Mouse (Mus musculus): ENCODE measurements around the gene Ppfia4. TPM values are rescaled to one million over a fixed set of nuclear protein-coding genes. Genes with fewer than 3 reads are reported as not detected.
"Not testable (repeated sequence)": the region's sequence is repeated elsewhere in the genome, so short reads cannot be mapped to it uniquely, and the experiment has no call there.

The Ppfia4 gene
- polyA plus RNA-seq, 1 experiment = 8.9 TPM

GRCm38 (mm10) chr1:134270026-134270425 lies 62.7 kb downstream of the Ppfia4 start:
- Histone ChIP-seq H3K4me1 (ENCODE audit: control insufficient read depth, insufficient read depth, insufficient read length, low read length) (peaks cover 6% of the 10 kb centered on the region; the same call in 1 of the 2 replicates), H3K27ac (ENCODE audit: insufficient read depth, low read depth, low read length) (no peak overlapping the region), H3K4me3 (ENCODE audit: low read depth, low read length) (no peak overlapping the region), H3K27me3 (ENCODE audit: control insufficient read depth, insufficient read depth, low read length) (no peaks in the 10 kb centered on the region), H3K36me3 (ENCODE audit: control insufficient read depth, insufficient read depth, low read length) (no peaks in the 10 kb centered on the region)
- TF ChIP-seq POLR2A (IDR thresholded peaks at IDR 0.05; ENCODE audit: low read depth, low read length) (no peak), CTCF (IDR thresholded peaks at IDR 0.05; ENCODE audit: extremely low read depth, insufficient read length, insufficient replicate concordance, low read depth, low read length) (no peak)
- WGBS = 86% methylated on average over 7 of the region's 7 CpGs

GRCm38 (mm10) chr1:134265797-134266196 lies 66.9 kb downstream of the Ppfia4 start:
- no peaks in the 10 kb centered on the region for H3K36me3 ChIP-seq (ENCODE audit: control insufficient read depth, insufficient read depth, low read length)
- peaks cover 3% of the 10 kb centered on the region; the same call in 1 of the 2 replicates for H3K4me1 ChIP-seq (ENCODE audit: control insufficient read depth, insufficient read depth, insufficient read length, low read length)
- no peak overlapping the region for H3K4me3 ChIP-seq (ENCODE audit: low read depth, low read length)
- WGBS = 65% methylated on average over 2 of the region's 2 CpGs
- H3K27ac ChIP-seq (ENCODE audit: insufficient read depth, low read depth, low read length) = no peak overlapping the region
- no peak for TF ChIP-seq CTCF (IDR thresholded peaks at IDR 0.05; ENCODE audit: extremely low read depth, insufficient read length, insufficient replicate concordance, low read depth, low read length)
- no peak for TF ChIP-seq POLR2A (IDR thresholded peaks at IDR 0.05; ENCODE audit: low read depth, low read length)
- no peaks in the 10 kb centered on the region for H3K27me3 ChIP-seq (ENCODE audit: control insufficient read depth, insufficient read depth, low read length)

- 90% methylated on average over 6 of the region's 6 CpGs for WGBS
- no peaks in the 10 kb centered on the region for H3K27me3 ChIP-seq (ENCODE audit: control insufficient read depth, insufficient read depth, low read length)
Measured at GRCm38 (mm10) chr1:134264341-134264740, 68.4 kb downstream of the Ppfia4 start.

GRCm38 (mm10) chr1:134249681-134250080 lies 83.0 kb downstream of the Ppfia4 start:
- H3K27ac ChIP-seq (ENCODE audit: insufficient read depth, low read depth, low read length); H3K36me3 ChIP-seq (ENCODE audit: control insufficient read depth, insufficient read depth, low read length); H3K27me3 ChIP-seq (ENCODE audit: control insufficient read depth, insufficient read depth, low read length); H3K4me1 ChIP-seq (ENCODE audit: control insufficient read depth, insufficient read depth, insufficient read length, low read length); H3K4me3 ChIP-seq (ENCODE audit: low read depth, low read length): not testable (repeated sequence)
- 94% methylated on average over 1 of the region's 1 CpGs for WGBS

More at GRCm38 (mm10) chr1:134264341-134264740, 68.4 kb downstream of the Ppfia4 start:
- Histone ChIP-seq H3K36me3 (ENCODE audit: control insufficient read depth, insufficient read depth, low read length) (no peaks in the 10 kb centered on the region), H3K4me1 (ENCODE audit: control insufficient read depth, insufficient read depth, insufficient read length, low read length) (peaks cover 3% of the 10 kb centered on the region; the same call in 1 of the 2 replicates), H3K27ac (ENCODE audit: insufficient read depth, low read depth, low read length) (no peak overlapping the region), H3K4me3 (ENCODE audit: low read depth, low read length) (no peak overlapping the region)
- TF ChIP-seq CTCF (IDR thresholded peaks at IDR 0.05; ENCODE audit: extremely low read depth, insufficient read length, insufficient replicate concordance, low read depth, low read length) (no peak), POLR2A (IDR thresholded peaks at IDR 0.05; ENCODE audit: low read depth, low read length) (no peak)

Other genes with a start within 250 kb of the Ppfia4 start
- gene Chit1, start 221.7 kb downstream of the Ppfia4 start, polyA plus RNA-seq (2012; rRNA removed) = 1.6 TPM in 1 of 2 replicates, not detected in the other
- gene Chil1, start 150.8 kb downstream of the Ppfia4 start, polyA plus RNA-seq (2012; rRNA removed) = 0.46 and 0.88 TPM in 2 replicates
- gene Mybph, start 139.5 kb downstream of the Ppfia4 start, polyA plus RNA-seq (2012; rRNA removed) = 0.05 and 0.08 TPM in 2 replicates
- 1.2 and 3.5 TPM in 2 replicates for gene Adora1, start 97.5 kb downstream of the Ppfia4 start, polyA plus RNA-seq (2012; rRNA removed)
- gene Myog, start 42.9 kb downstream of the Ppfia4 start, polyA plus RNA-seq (2012; rRNA removed) = not detected in 2 replicates
- 82.6 and 133 TPM in 2 replicates for gene Tmem183a, start 29.1 kb upstream of the Ppfia4 start, polyA plus RNA-seq (2012; rRNA removed)
- gene 4933406M09Rik, start 53.0 kb upstream of the Ppfia4 start, polyA plus RNA-seq (2012; rRNA removed) = not detected in 2 replicates
- gene Cyb5r1, start 72.6 kb upstream of the Ppfia4 start, polyA plus RNA-seq (2012; rRNA removed) = 11.8 and 17.8 TPM in 2 replicates
- 59.6 and 97.7 TPM in 2 replicates for gene Adipor1, start 82.5 kb upstream of the Ppfia4 start, polyA plus RNA-seq (2012; rRNA removed)
- 1.2 and 2.3 TPM in 2 replicates for gene Klhl12, start 122.6 kb upstream of the Ppfia4 start, polyA plus RNA-seq (2012; rRNA removed)
- gene Rabif, start 161.7 kb upstream of the Ppfia4 start, polyA plus RNA-seq (2012; rRNA removed) = 5.8 and 8.5 TPM in 2 replicates
- gene Mgat4e, start 216.8 kb upstream of the Ppfia4 start, polyA plus RNA-seq (2012; rRNA removed) = not detected in 2 replicates
- gene Kdm5b, start 227.2 kb upstream of the Ppfia4 start, polyA plus RNA-seq (2012; rRNA removed) = 3.8 and 10.8 TPM in 2 replicates

Data from small intestine, adult 2 months (tissue).